Mouse (Mus musculus) liver, postnatal 0 days (tissue): Measurements from ENCODE around the gene Ttc4. TPM values are rescaled to one million over a fixed set of nuclear protein-coding genes. Genes with fewer than 3 reads are reported as not detected.

Experiments
- ATAC-seq: fragments of 200-750 bp; cut with Nextera tagmentation; 2 replicates; pipeline ENCODE4 v1.8.0; 2017; ENCODE audit warnings: mild to moderate bottlenecking, moderate library complexity
- DNase-seq: peaks from one replicate; pipeline ENCODE4 v3.0.0-alpha.2; 2016
- H3K27ac ChIP-seq: fragments of 300-500 bp; sonication (generic); 2 replicates; pipeline ENCODE4 v1.5.1; 2014; ENCODE audit warnings: antibody characterized with exemption, moderate library complexity, mild to moderate bottlenecking, low read depth
- H3K27me3 ChIP-seq: fragments of 300-500 bp; sonication (generic); 2 replicates; pipeline ENCODE4 v1.6.1; 2014; ENCODE audit warnings: low read length, control low read depth, mixed read lengths; ENCODE audit not compliant: insufficient read depth
- H3K36me3 ChIP-seq: fragments of 300-500 bp; sonication (generic); replicated peaks from 2 replicates; pipeline ENCODE4 v1.6.1; 2014; ENCODE audit warnings: mild to moderate bottlenecking, control low read depth, low read length, moderate library complexity, mixed read lengths; ENCODE audit not compliant: insufficient read depth
- H3K4me1 ChIP-seq: fragments of 300-500 bp; sonication (generic); 2 replicates; pipeline ENCODE4 v1.6.1; 2014; ENCODE audit warnings: antibody characterized with exemption, mild to moderate bottlenecking, control low read depth; ENCODE audit not compliant: insufficient read depth
- H3K4me2 ChIP-seq: fragments of 300-500 bp; sonication (generic); 2 replicates; pipeline ENCODE4 v1.6.1; 2014; ENCODE audit warnings: low read depth, mild to moderate bottlenecking, low read length, moderate library complexity, mixed read lengths
- H3K4me3 ChIP-seq: fragments of 300-500 bp; sonication (generic); 2 replicates; pipeline ENCODE4 v1.5.1; 2014; ENCODE audit warnings: low read depth, low read length
- H3K9ac ChIP-seq: fragments of 300-500 bp; sonication (generic); replicated peaks from 2 replicates; pipeline ENCODE4 v1.6.1; 2014; ENCODE audit warnings: mild to moderate bottlenecking, moderate library complexity
- H3K9me3 ChIP-seq: fragments of 300-500 bp; sonication (generic); 2 replicates; pipeline ENCODE4 v1.6.1; 2016; ENCODE audit warnings: mild to moderate bottlenecking, control low read depth, low read length, mixed read lengths
- CTCF ChIP-seq: sonication (generic); IDR thresholded peaks from 2 replicates; pipeline ENCODE4 v1.5.1; 2016; ENCODE audit warnings: antibody characterized with exemption, low read depth
- EP300 ChIP-seq: IDR thresholded peaks from 2 replicates; pipeline ENCODE4 v1.6.1; 2016; ENCODE audit warnings: antibody characterized with exemption, low read depth, mild to moderate bottlenecking
- WGBS: fragments of 180-500 bp; shearing (Covaris S2); extraction: QIAGEN DNeasy Blood & Tissue Kit; methylation state at CpG from one replicate; pipeline ENCODE4 v1.1.7; 2014; ENCODE audit not compliant: insufficient replicate concordance; 5-methylcytosine and 5-hydroxymethylcytosine counted together
- polyA plus RNA-seq: library from polyadenylated mRNA; unstranded; fragments of >200 nt; fragmentation: Nextera tagmentation; extraction: Ambion mirVana; gene quantifications from 2 replicates; pipeline ENCODE4 v1.2.1, GENCODE M21; 2015

Gene Ttc4
- polyA plus RNA-seq, 1 experiment from 2014 or later = 19.5 TPM

- ATAC-seq (no peak), DNase-seq (no peak)
- peaks cover 3% of the 10 kb centered on the region; the same call in 1 of the 2 replicates for H3K4me1 ChIP-seq
- no peak overlapping the region for H3K4me3 ChIP-seq
- H3K27me3 ChIP-seq = no peaks in the 10 kb centered on the region
- H3K9me3 ChIP-seq = no peaks in the 10 kb centered on the region
- H3K36me3 ChIP-seq = no peaks in the 10 kb centered on the region
- 72% methylated on average over 5 of the region's 5 CpGs for WGBS
- no peak overlapping the region for H3K9ac ChIP-seq
- H3K27ac ChIP-seq = no peak overlapping the region
- TF ChIP-seq CTCF (no peak), EP300 (no peak)
- H3K4me2 ChIP-seq = no peak overlapping the region
These were observed 32.9 kb downstream of the Ttc4 start for GRCm38 (mm10) chr4:106645797-106646196.

GRCm38 (mm10) chr4:106644218-106644610 is 34.5 kb downstream of the Ttc4 start:
- H3K9ac ChIP-seq = no peak overlapping the region
- H3K4me2 ChIP-seq = no peak overlapping the region
- no peak overlapping the region for H3K4me3 ChIP-seq
- H3K4me1 ChIP-seq = peaks cover 3% of the 10 kb centered on the region; the same call in 1 of the 2 replicates
- WGBS = 64% methylated on average over 6 of the region's 6 CpGs
- no peaks in the 10 kb centered on the region for H3K27me3 ChIP-seq
- ATAC-seq (no peak), DNase-seq (no peak)
- H3K27ac ChIP-seq = no peak overlapping the region
- H3K9me3 ChIP-seq = no peaks in the 10 kb centered on the region
- H3K36me3 ChIP-seq = no peaks in the 10 kb centered on the region
- TF ChIP-seq CTCF (no peak), EP300 (no peak)

GRCm38 (mm10) chr4:106643483-106644217 is 35.1 kb downstream of the Ttc4 start:
- Histone ChIP-seq H3K27me3 (no peaks in the 10 kb centered on the region), H3K27ac (no peak overlapping the region), H3K36me3 (no peaks in the 10 kb centered on the region), H3K4me1 (peaks cover 3% of the 10 kb centered on the region; the same call in 1 of the 2 replicates), H3K4me2 (no peak overlapping the region), H3K9ac (no peak overlapping the region), H3K4me3 (no peak overlapping the region), H3K9me3 (no peaks in the 10 kb centered on the region)
- 21% methylated on average over 8 of the region's 8 CpGs for WGBS
- TF ChIP-seq EP300 = no peak
- ATAC-seq = no peak
- DNase-seq = no peak

GRCm38 (mm10) chr4:106634086-106634479 is 44.7 kb downstream of the Ttc4 start:
- DNase-seq (no peak), ATAC-seq (no peak)
- Histone ChIP-seq H3K9me3 (no peaks in the 10 kb centered on the region), H3K4me2 (no peak overlapping the region), H3K9ac (no peak overlapping the region), H3K4me1 (no peaks in the 10 kb centered on the region), H3K4me3 (no peak overlapping the region), H3K36me3 (no peaks in the 10 kb centered on the region), H3K27ac (no peak overlapping the region), H3K27me3 (no peaks in the 10 kb centered on the region)
- no peak for TF ChIP-seq EP300
- TF ChIP-seq CTCF = no peak
- WGBS = 55% methylated on average over 5 of the region's 9 CpGs

- H3K9me3 ChIP-seq = no peaks in the 10 kb centered on the region
- no peak overlapping the region for H3K27ac ChIP-seq
- ATAC-seq = no peak
- no peaks in the 10 kb centered on the region for H3K27me3 ChIP-seq
- 46% methylated on average over 8 of the region's 8 CpGs for WGBS
- no peaks in the 10 kb centered on the region for H3K36me3 ChIP-seq
- DNase-seq = no peak
- no peak overlapping the region for H3K4me3 ChIP-seq
- no peak overlapping the region for H3K4me2 ChIP-seq
- no peak overlapping the region for H3K9ac ChIP-seq
- TF ChIP-seq CTCF (no peak), EP300 (no peak)
- no peaks in the 10 kb centered on the region for H3K4me1 ChIP-seq
These were observed 45.3 kb downstream of the Ttc4 start for GRCm38 (mm10) chr4:106633281-106634085.

GRCm38 (mm10) chr4:106632313-106632712 is 46.4 kb downstream of the Ttc4 start:
- no peaks in the 10 kb centered on the region for H3K4me1 ChIP-seq
- DNase-seq (no peak), ATAC-seq (no peak)
- no peak overlapping the region for H3K4me3 ChIP-seq
- H3K27ac ChIP-seq = no peak overlapping the region
- TF ChIP-seq EP300 = no peak
- TF ChIP-seq CTCF = no peak
- no peak overlapping the region for H3K9ac ChIP-seq
- no peak overlapping the region for H3K4me2 ChIP-seq
- no peaks in the 10 kb centered on the region for H3K36me3 ChIP-seq
- WGBS = 38% methylated on average over 2 of the region's 3 CpGs
- H3K27me3 ChIP-seq = no peaks in the 10 kb centered on the region
- no peaks in the 10 kb centered on the region for H3K9me3 ChIP-seq
